Mouse (Mus musculus) hindbrain, embryonic 15.5 days (tissue): ENCODE data around the gene Spag4. TPM values are rescaled to one million over a fixed set of nuclear protein-coding genes. Genes with fewer than 3 reads are reported as not detected.

Experiments used
- ATAC-seq: fragments of 200-750 bp; cut with Nextera tagmentation; 2 replicates; pipeline ENCODE4 v1.8.0; 2017; ENCODE audit warnings: low read depth, moderate number of reproducible peaks, moderate TSS enrichment; ENCODE audit not compliant: low FRiP score
- H3K27ac ChIP-seq: fragments of 300-500 bp; sonication (generic); replicated peaks from 2 replicates; pipeline ENCODE4 v1.5.1; 2015; ENCODE audit warnings: mild to moderate bottlenecking, inconsistent platforms
- H3K27me3 ChIP-seq: fragments of 300-500 bp; sonication (generic); 2 replicates; pipeline ENCODE4 v1.6.1; 2015; ENCODE audit warnings: control low read depth, inconsistent platforms
- H3K36me3 ChIP-seq: fragments of 300-500 bp; sonication (generic); 2 replicates; pipeline ENCODE4 v1.6.1; 2015; ENCODE audit warnings: control low read depth, inconsistent platforms
- H3K4me1 ChIP-seq: fragments of 300-500 bp; sonication (generic); replicated peaks from 2 replicates; pipeline ENCODE4 v1.6.1; 2015; ENCODE audit warnings: control low read depth, inconsistent platforms
- H3K4me2 ChIP-seq: fragments of 300-500 bp; sonication (generic); 2 replicates; pipeline ENCODE4 v1.6.1; 2015; ENCODE audit warnings: moderate library complexity, mild to moderate bottlenecking, inconsistent platforms
- H3K4me3 ChIP-seq: fragments of 300-500 bp; sonication (generic); 2 replicates; pipeline ENCODE4 v1.5.1; 2015; ENCODE audit warnings: mild to moderate bottlenecking, inconsistent platforms
- H3K9ac ChIP-seq: fragments of 300-500 bp; sonication (generic); 2 replicates; pipeline ENCODE4 v1.6.1; 2015; ENCODE audit warnings: inconsistent platforms
- H3K9me3 ChIP-seq: fragments of 300-500 bp; sonication (generic); 2 replicates; pipeline ENCODE4 v1.6.1; 2016; ENCODE audit warnings: control low read depth, inconsistent platforms
- WGBS: fragments of 180-500 bp; shearing (Covaris S2); methylation state at CpG from one replicate; pipeline ENCODE4 v1.1.7; 2015; 5-methylcytosine and 5-hydroxymethylcytosine counted together
- polyA plus RNA-seq: library from polyadenylated mRNA; unstranded; fragments of >200 nt; fragmentation: Nextera tagmentation; extraction: Ambion mirVana; gene quantifications from 2 replicates; pipeline ENCODE4 v1.2.1, GENCODE M21; 2015

Gene Spag4
- 7.0 and 7.3 TPM in 2 replicates for polyA plus RNA-seq

DNA sequence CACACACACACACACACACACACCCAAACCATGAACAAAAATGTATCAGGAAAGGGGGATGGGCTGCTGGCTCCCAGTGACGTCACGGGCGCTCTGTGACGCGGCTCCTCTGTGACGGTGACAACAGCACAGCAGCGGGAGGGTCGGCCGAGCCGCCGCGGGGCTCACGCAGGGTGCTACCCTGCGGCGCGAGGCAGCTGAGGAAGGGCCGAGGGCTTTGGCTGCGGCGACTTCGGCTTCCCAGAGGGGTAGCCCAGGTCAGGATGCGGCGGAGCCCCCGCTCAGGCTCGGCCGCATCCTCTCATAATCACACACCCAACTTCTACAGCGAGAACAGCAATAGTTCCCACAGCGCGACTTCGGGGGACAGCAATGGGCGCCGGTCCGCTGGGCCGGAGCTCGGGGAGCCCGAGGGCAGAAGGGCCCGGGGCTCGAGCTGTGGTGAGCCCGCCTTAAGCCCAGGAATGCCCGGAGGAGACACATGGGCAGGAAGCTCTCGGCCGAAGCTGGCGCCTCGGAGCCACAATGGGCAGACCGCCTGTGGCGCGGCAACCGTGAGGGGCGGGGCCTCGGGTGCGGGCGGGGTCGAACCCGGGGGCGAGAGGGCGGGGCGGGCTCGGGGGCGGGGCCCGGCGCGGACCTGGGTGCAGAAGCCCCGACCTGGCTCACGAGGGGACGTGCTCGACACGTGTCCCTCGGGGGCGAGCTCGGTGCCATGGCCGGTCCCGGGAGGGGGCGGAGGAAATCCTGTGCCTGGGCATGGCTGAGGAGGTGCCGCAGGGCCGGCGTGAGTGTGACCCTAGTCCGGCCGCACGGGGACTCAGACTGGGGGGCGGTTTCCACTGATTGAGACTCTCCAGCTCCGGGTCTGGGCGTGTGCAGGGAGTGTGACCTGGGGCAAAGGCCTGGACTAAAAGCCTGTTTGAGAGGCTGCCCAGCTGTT lies at the start of gene Spag4:
Gene Spag4 (plus strand): TSS at position 77 of the 943 bp plus-strand sequence.
- H3K27ac ChIP-seq: peak within 1 kb of the TSS; percentile 82
- peak within 1 kb of the TSS; percentile 95 for H3K4me2 ChIP-seq
- H3K27me3 ChIP-seq: no peaks in the 10 kb centered on the region
- peaks cover 22% of the 10 kb centered on the region for H3K36me3 ChIP-seq
- H3K9ac ChIP-seq: peak within 1 kb of the TSS; percentile 72
- peak within 1 kb of the TSS; percentile 79 for H3K4me3 ChIP-seq
- peaks cover 17% of the 10 kb centered on the region for H3K4me1 ChIP-seq
- ATAC-seq: peak; percentile 80
- under 1% methylated on average over 69 of the region's 81 CpGs for WGBS
- no peaks in the 10 kb centered on the region for H3K9me3 ChIP-seq

DNA sequence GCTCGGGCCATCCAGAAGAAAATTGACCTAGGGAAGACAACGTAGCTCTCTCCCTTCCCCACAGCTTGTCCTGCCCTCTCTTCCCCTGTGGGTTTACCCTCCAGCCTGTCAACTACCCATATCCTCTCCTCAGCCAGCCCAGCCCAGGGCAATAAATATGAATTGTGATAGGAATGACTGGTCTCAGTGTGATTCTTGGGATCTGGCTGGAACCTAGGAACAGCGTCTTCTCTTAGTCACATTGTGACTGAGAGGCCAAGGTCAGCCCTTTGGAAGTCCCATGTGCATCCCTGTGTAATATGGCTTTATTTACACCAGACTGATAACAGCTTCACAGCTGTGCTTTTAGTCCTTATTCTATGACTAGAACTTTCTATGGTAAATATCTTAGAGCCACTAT lies 46.9 kb upstream of the Spag4 start:
- no peak for ATAC-seq
- WGBS: 95% methylated on average over 3 of the region's 3 CpGs
- peaks cover 62% of the 10 kb centered on the region for H3K36me3 ChIP-seq

DNA sequence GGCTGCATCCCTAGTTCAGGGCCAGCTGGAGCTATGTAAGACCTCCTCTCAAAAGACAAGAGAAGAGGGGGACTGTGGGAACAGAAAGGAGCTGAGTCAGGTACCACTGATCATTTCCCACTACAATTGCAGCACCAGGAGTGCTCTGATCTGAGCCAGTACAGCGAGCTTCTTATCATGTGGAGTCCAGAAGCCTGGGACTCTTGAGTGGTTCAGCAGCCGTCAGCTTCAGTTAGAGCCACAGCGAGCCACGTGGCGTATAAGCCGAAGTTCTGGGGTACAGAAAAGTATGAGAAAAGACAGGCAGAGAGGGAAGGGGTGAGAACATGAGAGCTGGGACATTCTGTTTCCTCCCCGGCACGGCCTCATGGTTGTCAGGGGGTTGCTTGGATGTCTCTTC lies 43.8 kb upstream of the Spag4 start:
- 90% methylated on average over 8 of the region's 8 CpGs for WGBS
- no peak for ATAC-seq

More for the DNA sequence above, 46.9 kb upstream of the Spag4 start:
- no peak overlapping the region for H3K4me3 ChIP-seq
- H3K4me2 ChIP-seq: no peak overlapping the region
- H3K9ac ChIP-seq: no peak overlapping the region
- no peaks in the 10 kb centered on the region for H3K9me3 ChIP-seq
- H3K4me1 ChIP-seq: no peaks in the 10 kb centered on the region
- H3K27ac ChIP-seq: no peak overlapping the region
- no peaks in the 10 kb centered on the region for H3K27me3 ChIP-seq

DNA sequence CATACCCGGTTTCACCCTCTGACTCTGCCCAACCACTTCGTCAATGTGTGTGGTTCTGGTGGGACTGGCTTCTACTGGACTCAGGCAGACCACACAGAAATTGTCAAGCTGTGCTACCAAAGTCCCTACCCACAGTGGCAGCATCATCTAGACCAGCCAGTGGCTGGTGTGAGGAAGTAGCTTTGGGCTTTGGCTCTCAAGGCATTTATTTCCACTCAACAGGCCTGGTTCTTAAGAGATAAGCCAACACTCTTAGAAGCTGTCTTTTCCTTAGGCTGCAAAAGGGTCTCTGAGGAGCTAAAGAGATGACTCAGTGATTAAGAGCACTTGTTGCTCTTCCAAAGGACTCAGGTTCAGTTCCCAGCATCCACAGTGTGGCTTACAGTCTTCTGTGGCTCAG lies 43.2 kb upstream of the Spag4 start:
- Histone ChIP-seq H3K36me3 (peaks cover 26% of the 10 kb centered on the region), H3K27ac (no peak overlapping the region), H3K4me3 (no peak overlapping the region), H3K9me3 (no peaks in the 10 kb centered on the region), H3K27me3 (no peaks in the 10 kb centered on the region), H3K4me1 (no peaks in the 10 kb centered on the region), H3K9ac (no peak overlapping the region), H3K4me2 (no peak overlapping the region)
- WGBS: 90% methylated on average over 2 of the region's 2 CpGs
- ATAC-seq: no peak

More for the DNA sequence above, 43.8 kb upstream of the Spag4 start:
- no peaks in the 10 kb centered on the region for H3K27me3 ChIP-seq
- H3K36me3 ChIP-seq: peaks cover 31% of the 10 kb centered on the region
- no peaks in the 10 kb centered on the region for H3K4me1 ChIP-seq
- no peak overlapping the region for H3K4me2 ChIP-seq
- H3K4me3 ChIP-seq: no peak overlapping the region
- no peak overlapping the region for H3K9ac ChIP-seq
- H3K9me3 ChIP-seq: no peaks in the 10 kb centered on the region
- H3K27ac ChIP-seq: no peak overlapping the region

DNA sequence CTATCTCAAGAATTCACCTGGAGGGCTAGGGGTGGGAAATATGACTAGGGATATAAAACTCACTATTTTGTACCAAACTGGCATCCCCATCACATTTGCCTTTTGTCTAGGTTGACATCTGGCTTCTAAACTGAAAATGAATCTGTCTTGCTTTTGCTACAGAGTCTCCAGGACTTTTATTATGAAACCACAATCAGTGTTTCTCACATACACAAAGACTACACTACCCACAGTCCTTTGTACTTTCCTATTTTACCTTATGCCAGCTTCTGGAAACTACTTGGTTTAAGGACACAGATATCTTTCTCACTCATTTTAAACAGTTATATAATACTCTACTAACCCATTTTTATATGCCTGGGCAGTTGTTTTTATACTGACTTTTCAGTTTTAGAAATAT lies 39.5 kb upstream of the Spag4 start:
- Histone ChIP-seq H3K4me2 (no peak overlapping the region), H3K36me3 (no peaks in the 10 kb centered on the region), H3K9me3 (no peaks in the 10 kb centered on the region), H3K4me3 (no peak overlapping the region), H3K4me1 (no peaks in the 10 kb centered on the region), H3K27ac (no peak overlapping the region), H3K9ac (no peak overlapping the region), H3K27me3 (no peaks in the 10 kb centered on the region)
- ATAC-seq: no peak

DNA sequence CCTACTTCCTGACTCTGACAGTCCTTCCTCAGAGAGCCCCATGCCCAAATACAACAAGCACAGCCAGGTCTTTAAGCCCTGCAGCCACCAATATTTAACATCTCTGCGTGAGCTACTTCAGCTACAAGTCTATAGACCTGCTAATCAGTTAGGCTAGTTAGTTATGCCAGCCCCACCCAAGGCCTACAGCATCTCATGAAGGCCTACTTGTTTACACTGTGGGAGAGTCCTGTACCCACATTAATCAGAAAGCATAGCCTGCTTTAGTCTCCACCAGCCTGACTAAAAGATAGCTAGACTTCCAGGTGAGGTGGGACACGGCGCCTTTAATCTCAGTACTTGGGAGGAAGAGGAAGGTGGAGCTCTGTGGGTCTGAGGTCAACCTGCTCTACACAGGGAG lies 25.6 kb upstream of the Spag4 start:
- no peaks in the 10 kb centered on the region for H3K9me3 ChIP-seq
- ATAC-seq: no peak
- no peaks in the 10 kb centered on the region for H3K27me3 ChIP-seq
- no peaks in the 10 kb centered on the region for H3K36me3 ChIP-seq
- no peaks in the 10 kb centered on the region for H3K4me1 ChIP-seq
- no peak overlapping the region for H3K27ac ChIP-seq
- H3K9ac ChIP-seq: no peak overlapping the region
- 97% methylated on average over 3 of the region's 3 CpGs for WGBS
- no peak overlapping the region for H3K4me2 ChIP-seq
- no peak overlapping the region for H3K4me3 ChIP-seq

DNA sequence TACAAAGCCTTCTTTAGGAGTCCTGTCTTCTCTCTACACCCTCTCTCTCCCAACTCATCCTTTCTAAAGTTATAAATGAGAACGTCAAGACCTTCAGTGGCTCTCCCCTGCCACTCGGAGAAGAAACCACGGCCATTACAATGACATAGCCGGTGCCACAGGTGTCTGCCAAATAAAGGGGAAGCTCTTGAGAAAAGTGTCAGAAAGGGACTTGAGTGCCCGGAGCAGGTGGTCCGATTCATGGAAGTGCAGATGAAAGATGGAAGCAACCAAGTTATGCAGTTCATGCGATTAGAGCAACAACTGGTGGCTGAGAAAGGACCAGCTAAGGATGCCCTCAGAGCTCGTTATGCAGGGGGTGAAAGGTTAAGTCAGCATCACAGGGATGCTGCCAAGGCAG lies 22.1 kb upstream of the Spag4 start:
- 86% methylated on average over 8 of the region's 8 CpGs for WGBS
- no peaks in the 10 kb centered on the region for H3K9me3 ChIP-seq
- H3K9ac ChIP-seq: no peak overlapping the region
- H3K27me3 ChIP-seq: peaks cover 10% of the 10 kb centered on the region; the same call in 1 of the 2 replicates
- no peak overlapping the region for H3K4me2 ChIP-seq
- H3K4me1 ChIP-seq: 0 out of 2 replicates have a peak, but pooled peaks cover 3% of the 10 kb centered on the region
- no peak for ATAC-seq
- no peaks in the 10 kb centered on the region for H3K36me3 ChIP-seq
- no peak overlapping the region for H3K27ac ChIP-seq
- no peak overlapping the region for H3K4me3 ChIP-seq

DNA sequence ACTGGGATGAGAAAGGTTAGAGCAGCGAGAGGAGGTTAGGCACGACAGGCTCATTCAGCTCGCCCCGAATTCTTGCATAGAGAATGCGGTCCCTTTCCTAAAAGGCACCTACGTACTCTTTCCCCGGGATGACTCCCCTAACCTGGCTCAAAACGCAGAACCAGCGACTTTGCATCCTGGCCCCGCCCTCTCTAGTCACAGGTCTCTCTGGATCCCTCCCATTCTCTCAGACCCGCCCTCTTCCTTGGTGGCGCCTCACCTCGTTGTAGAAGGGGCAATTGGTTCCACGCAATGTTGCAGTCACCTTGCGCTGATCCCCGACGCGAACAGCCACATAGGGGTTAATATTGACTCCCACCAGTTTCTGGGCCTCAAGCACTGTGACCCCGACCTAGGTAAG lies 17.0 kb upstream of the Spag4 start:
- no peak overlapping the region for H3K27ac ChIP-seq
- H3K9me3 ChIP-seq: no peaks in the 10 kb centered on the region
- H3K4me3 ChIP-seq: no peak overlapping the region
- H3K4me1 ChIP-seq: 0 out of 2 replicates have a peak, but pooled peaks cover 5% of the 10 kb centered on the region
- peak overlapping the region; percentile 31; the same call in 1 of the 2 replicates for H3K4me2 ChIP-seq
- no peak for ATAC-seq
- peaks cover 10% of the 10 kb centered on the region; the same call in 1 of the 2 replicates for H3K27me3 ChIP-seq
- no peak overlapping the region for H3K9ac ChIP-seq
- no peaks in the 10 kb centered on the region for H3K36me3 ChIP-seq
- 7% methylated on average over 19 of the region's 19 CpGs for WGBS

DNA sequence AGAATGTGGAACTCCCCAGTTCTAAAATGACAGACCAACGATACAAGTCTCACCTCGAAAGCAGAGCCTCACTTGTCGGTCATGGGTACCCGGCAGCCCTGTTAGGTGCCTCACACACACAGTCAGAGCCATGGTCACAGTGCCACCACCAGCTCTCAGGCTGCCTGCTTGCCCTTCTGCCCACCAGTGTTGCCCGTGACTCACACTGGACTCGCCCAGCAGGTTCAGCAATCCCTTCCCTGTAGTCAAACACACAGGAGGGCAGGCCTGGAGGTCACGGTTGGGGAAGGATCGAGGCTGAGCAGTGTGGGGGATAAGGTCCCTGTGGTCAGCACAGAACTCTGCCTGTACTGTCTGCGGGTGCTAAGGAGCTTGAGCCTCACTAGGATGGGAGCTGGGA lies 12.2 kb upstream of the Spag4 start, which contains the start of gene Fer1l4:
Gene Fer1l4 (minus strand): TSS at position 132 of the 400 bp plus-strand sequence.
- H3K4me1 ChIP-seq: 0 out of 2 replicates have a peak, but pooled peaks cover 3% of the 10 kb centered on the region
- no peaks in the 10 kb centered on the region for H3K9me3 ChIP-seq
- no peak for ATAC-seq
- 0 out of 2 replicates have a peak, but pooled peaks cover under 1% of the 10 kb centered on the region for H3K27me3 ChIP-seq
- no peak within 1 kb of the TSS for H3K4me3 ChIP-seq
- H3K36me3 ChIP-seq: no peaks in the 10 kb centered on the region
- H3K9ac ChIP-seq: no peak within 1 kb of the TSS
- WGBS: 88% methylated on average over 9 of the region's 9 CpGs
- H3K27ac ChIP-seq: no peak within 1 kb of the TSS
- H3K4me2 ChIP-seq: no peak within 1 kb of the TSS

DNA sequence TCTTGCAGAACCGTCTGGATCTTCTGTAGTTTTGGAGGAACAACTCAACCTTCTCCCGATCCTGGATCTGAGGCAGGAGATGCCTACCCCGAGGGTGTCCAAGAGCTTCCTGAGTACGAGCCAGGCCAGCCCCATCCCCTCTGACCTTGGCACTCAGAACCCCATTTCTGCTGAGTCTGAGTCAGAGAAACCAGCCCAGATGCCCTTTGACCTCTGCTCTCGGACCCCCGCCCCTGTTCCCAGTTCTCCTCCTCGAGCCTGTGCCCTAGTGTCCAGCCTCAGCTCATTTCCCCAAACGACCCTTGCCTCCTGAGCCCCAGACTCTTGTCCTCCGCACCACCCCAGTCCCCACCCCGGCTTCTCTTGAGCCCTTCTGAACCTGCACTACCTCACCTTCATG lies 1.2 kb downstream of the Spag4 start:
- Histone ChIP-seq H3K4me2 (peak overlapping the region; percentile 95), H3K27ac (no peak overlapping the region), H3K4me1 (peaks cover 17% of the 10 kb centered on the region), H3K36me3 (peaks cover 29% of the 10 kb centered on the region), H3K9ac (peak overlapping the region; percentile 72), H3K27me3 (no peaks in the 10 kb centered on the region), H3K4me3 (peak overlapping the region; percentile 79), H3K9me3 (no peaks in the 10 kb centered on the region)
- 31% methylated on average over 10 of the region's 10 CpGs for WGBS
- no peak; the same call in 1 of the 2 replicates for ATAC-seq

DNA sequence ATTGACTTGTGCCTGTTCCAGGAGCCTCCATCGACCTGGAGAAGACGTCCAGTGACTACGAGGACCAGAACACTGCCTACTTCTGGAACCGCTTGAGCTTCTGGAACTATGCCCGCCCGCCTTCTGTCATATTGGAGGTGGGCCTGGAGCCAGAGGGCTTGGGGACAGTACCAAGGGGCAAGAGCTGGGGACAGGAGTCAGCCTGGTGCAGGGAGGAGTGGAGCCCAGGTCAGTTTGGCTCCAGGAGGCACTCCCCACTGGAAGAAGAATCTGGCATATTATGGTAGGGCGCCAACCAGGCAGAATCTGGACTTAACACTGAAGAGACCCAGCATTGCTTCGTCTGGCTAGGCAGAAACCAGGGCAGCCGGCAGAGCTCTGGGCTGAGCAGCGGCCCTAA lies 2.9 kb downstream of the Spag4 start:
- Histone ChIP-seq H3K9ac (no peak overlapping the region), H3K4me3 (no peak overlapping the region), H3K27ac (no peak overlapping the region), H3K9me3 (no peaks in the 10 kb centered on the region), H3K36me3 (peaks cover 45% of the 10 kb centered on the region), H3K4me1 (peaks cover 17% of the 10 kb centered on the region), H3K27me3 (no peaks in the 10 kb centered on the region), H3K4me2 (no peak overlapping the region)
- 90% methylated on average over 10 of the region's 10 CpGs for WGBS
- ATAC-seq: no peak

DNA sequence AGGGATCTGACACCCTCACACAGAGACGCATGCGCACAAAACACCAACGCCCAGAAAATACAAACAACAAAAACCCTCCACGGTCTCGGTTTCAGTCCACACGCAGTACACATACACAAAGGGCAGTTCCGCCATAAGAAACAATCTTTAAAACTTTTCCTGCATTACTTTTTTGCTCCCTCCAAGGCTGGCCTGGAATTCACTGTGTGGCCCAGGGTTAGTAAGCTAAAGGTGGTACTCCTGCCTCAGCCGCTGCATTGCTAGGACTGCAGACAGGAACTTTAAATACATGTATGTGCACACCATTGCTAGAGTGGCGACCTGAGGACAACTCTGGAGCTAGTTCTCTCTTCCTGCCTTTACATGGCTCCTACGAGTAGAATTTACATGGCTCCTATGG lies 6.3 kb downstream of the Spag4 start:
- Histone ChIP-seq H3K9ac (no peak overlapping the region), H3K9me3 (no peaks in the 10 kb centered on the region), H3K27ac (no peak overlapping the region), H3K4me2 (no peak overlapping the region), H3K4me3 (no peak overlapping the region), H3K36me3 (peaks cover 78% of the 10 kb centered on the region), H3K4me1 (peaks cover 7% of the 10 kb centered on the region), H3K27me3 (no peaks in the 10 kb centered on the region)
- 96% methylated on average over 10 of the region's 10 CpGs for WGBS
- ATAC-seq: no peak
